Mouse (Mus musculus) heart, embryonic 12.5 days (tissue): Measurements from ENCODE around the gene Mrgprg. TPM values are rescaled to one million over a fixed set of nuclear protein-coding genes. Genes with fewer than 3 reads are reported as not detected.

Experiments used
- ATAC-seq: fragments of 200-750 bp; cut with Nextera tagmentation; 2 replicates; pipeline ENCODE4 v1.8.0; 2017; ENCODE audit warnings: moderate TSS enrichment, moderate library complexity; ENCODE audit not compliant: insufficient number of reproducible peaks, low FRiP score
- H3K27ac ChIP-seq: fragments of 300-500 bp; sonication (generic); 2 replicates; pipeline ENCODE4 v1.5.1; 2016; ENCODE audit warnings: mild to moderate bottlenecking, moderate library complexity; ENCODE audit not compliant: poor library complexity, severe bottlenecking
- H3K27me3 ChIP-seq: fragments of 300-500 bp; sonication (generic); replicated peaks from 2 replicates; pipeline ENCODE4 v1.6.1; 2016; ENCODE audit warnings: mild to moderate bottlenecking, moderate library complexity
- H3K36me3 ChIP-seq: fragments of 300-500 bp; sonication (generic); 2 replicates; pipeline ENCODE4 v1.6.1; 2016; ENCODE audit warnings: mild to moderate bottlenecking, moderate library complexity
- H3K4me1 ChIP-seq: fragments of 300-500 bp; sonication (generic); replicated peaks from 2 replicates; pipeline ENCODE4 v1.6.1; 2016; ENCODE audit warnings: mild to moderate bottlenecking
- H3K4me2 ChIP-seq: fragments of 300-500 bp; sonication (generic); 2 replicates; pipeline ENCODE4 v1.6.1; 2016; ENCODE audit warnings: mild to moderate bottlenecking, moderate library complexity
- H3K4me3 ChIP-seq: fragments of 300-500 bp; sonication (generic); 2 replicates; pipeline ENCODE4 v1.5.1; 2016; ENCODE audit warnings: mild to moderate bottlenecking
- H3K9ac ChIP-seq: fragments of 300-500 bp; sonication (generic); 2 replicates; pipeline ENCODE4 v1.6.1; 2016; ENCODE audit warnings: mild to moderate bottlenecking, moderate library complexity
- H3K9me3 ChIP-seq: fragments of 300-500 bp; sonication (generic); replicated peaks from 2 replicates; pipeline ENCODE4 v1.6.1; 2016; ENCODE audit warnings: mild to moderate bottlenecking, moderate library complexity
- WGBS: fragments of 180-500 bp; shearing (Covaris S2); methylation state at CpG from one replicate; pipeline ENCODE4 v1.1.7; 2016; 5-methylcytosine and 5-hydroxymethylcytosine counted together
- polyA plus RNA-seq: library from polyadenylated mRNA; unstranded; fragments of >200 nt; fragmentation: Nextera tagmentation; extraction: Ambion mirVana; gene quantifications from 2 replicates; pipeline ENCODE4 v1.2.1, GENCODE M21; 2016

The Mrgprg gene
- not detected in 2 replicates for polyA plus RNA-seq

GRCm38 (mm10) chr7:143766893-143767292, at the start of gene Mrgprg:
Gene Mrgprg, minus strand, starts transcription at chr7:143766993.
- Histone ChIP-seq H3K4me1 (no peaks in the 10 kb centered on the region), H3K36me3 (no peaks in the 10 kb centered on the region), H3K9me3 (no peaks in the 10 kb centered on the region), H3K4me2 (no peak within 1 kb of the TSS), H3K27ac (no peak within 1 kb of the TSS), H3K4me3 (no peak within 1 kb of the TSS), H3K27me3 (peaks cover 54% of the 10 kb centered on the region), H3K9ac (no peak within 1 kb of the TSS)
- 56% methylated on average over 6 of the region's 6 CpGs for WGBS
- no peak for ATAC-seq

- H3K9ac ChIP-seq = no peak overlapping the region
- no peaks in the 10 kb centered on the region for H3K4me1 ChIP-seq
- WGBS = 46% methylated on average over 1 of the region's 1 CpGs
- H3K4me2 ChIP-seq = no peak overlapping the region
- H3K36me3 ChIP-seq = peaks cover 92% of the 10 kb centered on the region
- H3K27ac ChIP-seq = no peak overlapping the region
- H3K4me3 ChIP-seq = no peak overlapping the region
- H3K9me3 ChIP-seq = no peaks in the 10 kb centered on the region
- no peaks in the 10 kb centered on the region for H3K27me3 ChIP-seq
- ATAC-seq = no peak
These were observed 42.1 kb upstream of the Mrgprg start for GRCm38 (mm10) chr7:143808909-143809308.

- 68% methylated on average over 5 of the region's 5 CpGs for WGBS
- peaks cover 91% of the 10 kb centered on the region for H3K36me3 ChIP-seq
- ATAC-seq = no peak
- no peak overlapping the region for H3K9ac ChIP-seq
- no peaks in the 10 kb centered on the region for H3K4me1 ChIP-seq
- no peak overlapping the region for H3K4me3 ChIP-seq
- no peaks in the 10 kb centered on the region for H3K9me3 ChIP-seq
- H3K27ac ChIP-seq = no peak overlapping the region
- H3K4me2 ChIP-seq = no peak overlapping the region
- H3K27me3 ChIP-seq = no peaks in the 10 kb centered on the region
These were observed 38.4 kb upstream of the Mrgprg start for GRCm38 (mm10) chr7:143805199-143805624.

GRCm38 (mm10) chr7:143801195-143802065, 34.6 kb upstream of the Mrgprg start:
- Histone ChIP-seq H3K9ac (no peak overlapping the region), H3K9me3 (no peaks in the 10 kb centered on the region), H3K36me3 (peaks cover 92% of the 10 kb centered on the region), H3K4me3 (no peak overlapping the region), H3K27ac (no peak overlapping the region), H3K27me3 (no peaks in the 10 kb centered on the region), H3K4me2 (no peak overlapping the region), H3K4me1 (no peaks in the 10 kb centered on the region)
- no peak for ATAC-seq
- WGBS = 93% methylated on average over 8 of the region's 8 CpGs

GRCm38 (mm10) chr7:143800770-143801169, 34.0 kb upstream of the Mrgprg start:
- Histone ChIP-seq H3K4me1 (no peaks in the 10 kb centered on the region), H3K27ac (no peak overlapping the region), H3K9ac (no peak overlapping the region), H3K4me3 (no peak overlapping the region), H3K4me2 (no peak overlapping the region), H3K27me3 (no peaks in the 10 kb centered on the region), H3K36me3 (peaks cover 93% of the 10 kb centered on the region), H3K9me3 (no peaks in the 10 kb centered on the region)
- ATAC-seq = no peak
- WGBS = 86% methylated on average over 1 of the region's 1 CpGs

GRCm38 (mm10) chr7:143798783-143799182, 32.0 kb upstream of the Mrgprg start:
- no peaks in the 10 kb centered on the region for H3K4me1 ChIP-seq
- H3K27ac ChIP-seq = no peak overlapping the region
- H3K9me3 ChIP-seq = no peaks in the 10 kb centered on the region
- 82% methylated on average over 4 of the region's 4 CpGs for WGBS
- H3K27me3 ChIP-seq = no peaks in the 10 kb centered on the region
- H3K9ac ChIP-seq = no peak overlapping the region
- no peak for ATAC-seq
- H3K4me2 ChIP-seq = no peak overlapping the region
- H3K4me3 ChIP-seq = no peak overlapping the region
- peaks cover 88% of the 10 kb centered on the region for H3K36me3 ChIP-seq

GRCm38 (mm10) chr7:143793121-143793520, 26.3 kb upstream of the Mrgprg start:
- Histone ChIP-seq H3K27me3 (no peaks in the 10 kb centered on the region), H3K4me3 (no peak overlapping the region), H3K9me3 (0 out of 2 replicates have a peak, but pooled peaks cover 4% of the 10 kb centered on the region), H3K4me1 (no peaks in the 10 kb centered on the region), H3K27ac (no peak overlapping the region), H3K9ac (no peak overlapping the region), H3K4me2 (no peak overlapping the region), H3K36me3 (peaks cover 33% of the 10 kb centered on the region)
- 54% methylated on average over 4 of the region's 4 CpGs for WGBS
- no peak for ATAC-seq

GRCm38 (mm10) chr7:143792336-143792985, 25.7 kb upstream of the Mrgprg start:
- no peak for ATAC-seq
- 70% methylated on average over 6 of the region's 6 CpGs for WGBS
- Histone ChIP-seq H3K9me3 (0 out of 2 replicates have a peak, but pooled peaks cover 4% of the 10 kb centered on the region), H3K27me3 (no peaks in the 10 kb centered on the region), H3K9ac (no peak overlapping the region), H3K4me1 (no peaks in the 10 kb centered on the region), H3K27ac (no peak overlapping the region), H3K4me2 (no peak overlapping the region), H3K36me3 (peaks cover 26% of the 10 kb centered on the region), H3K4me3 (no peak overlapping the region)

- Histone ChIP-seq H3K9ac (peak within 1 kb of the TSS; percentile 65), H3K9me3 (no peaks in the 10 kb centered on the region), H3K27ac (peak within 1 kb of the TSS; percentile 75), H3K4me2 (peak within 1 kb of the TSS; percentile 84), H3K4me3 (peak within 1 kb of the TSS; percentile 56), H3K36me3 (peaks cover 9% of the 10 kb centered on the region), H3K4me1 (peaks cover 24% of the 10 kb centered on the region), H3K27me3 (peaks cover 10% of the 10 kb centered on the region)
- ATAC-seq = peak; percentile 84
- 2% methylated on average over 21 of the region's 21 CpGs for WGBS
These were observed 17.4 kb upstream of the Mrgprg start, which contains the start of gene Mrgpre for GRCm38 (mm10) chr7:143783996-143784829. Gene Mrgpre, minus strand, starts transcription at chr7:143784500.

GRCm38 (mm10) chr7:143783378-143783995, 16.7 kb upstream of the Mrgprg start:
- Histone ChIP-seq H3K4me3 (peak overlapping the region; percentile 56), H3K9me3 (no peaks in the 10 kb centered on the region), H3K27ac (peak overlapping the region; percentile 70), H3K4me1 (peaks cover 24% of the 10 kb centered on the region), H3K4me2 (peak overlapping the region; percentile 84), H3K9ac (peak overlapping the region; percentile 65), H3K36me3 (peaks cover 9% of the 10 kb centered on the region), H3K27me3 (peaks cover 10% of the 10 kb centered on the region)
- 15% methylated on average over 6 of the region's 6 CpGs for WGBS
- peak; percentile 45 for ATAC-seq
